Mouse (Mus musculus) frontal cortex, postnatal 10 days (tissue): Measurements from ENCODE around the gene Tnrc18.

Source experiments
- DNase-seq, 2 experiments: peaks; one replicate each; pipeline ENCODE4 v3.0.0; 2022; ENCODE audit warnings: low spot score in 2 of 2, mixed read lengths in 1 of 2

Tnrc18 gene

DNA sequence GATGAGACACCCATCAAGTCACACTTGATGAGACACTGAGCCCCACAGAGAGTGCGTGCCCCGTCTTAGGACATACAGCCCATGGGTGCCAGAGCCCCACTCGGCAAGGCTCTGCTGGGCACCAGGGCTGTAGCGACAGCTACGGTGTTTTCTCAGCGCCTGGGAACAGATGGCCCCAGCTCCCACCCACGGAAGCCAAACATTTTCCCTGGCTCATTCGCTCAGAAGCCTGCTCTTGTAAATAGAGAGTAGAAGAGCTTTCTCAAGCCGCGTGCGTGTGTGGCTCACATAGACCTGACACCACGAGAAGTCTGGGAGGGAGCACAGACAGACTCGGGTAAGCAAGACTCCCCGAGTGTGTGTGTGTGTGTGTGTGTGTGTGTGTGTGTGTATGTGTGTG, 125.2 kb downstream of the Tnrc18 start, which contains the start of gene Slc29a4:
Gene Slc29a4, plus strand, starts transcription at position 265 of the 400 bp plus-strand sequence.
- DNase-seq: peak; percentile 49 to 65

DNA sequence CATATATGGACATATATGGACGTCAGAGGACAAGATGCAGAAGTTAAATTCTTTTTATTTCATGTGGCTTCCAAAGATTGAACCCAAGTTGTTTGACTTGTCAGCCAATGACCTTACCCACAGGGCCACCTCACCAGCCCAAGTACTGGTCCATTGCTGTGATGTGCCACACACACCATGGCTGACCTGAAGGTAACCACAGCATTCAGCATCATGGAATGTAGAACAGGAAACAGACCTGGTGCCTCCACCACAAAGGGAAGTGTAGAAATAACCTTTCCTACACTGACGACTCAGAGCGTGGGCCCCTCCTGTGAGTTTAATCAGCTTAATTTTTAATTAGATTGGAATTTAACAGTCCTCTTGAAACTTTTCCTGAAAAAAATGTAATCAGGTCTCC, 127.1 kb downstream of the Tnrc18 start:
- no peak for DNase-seq

DNA sequence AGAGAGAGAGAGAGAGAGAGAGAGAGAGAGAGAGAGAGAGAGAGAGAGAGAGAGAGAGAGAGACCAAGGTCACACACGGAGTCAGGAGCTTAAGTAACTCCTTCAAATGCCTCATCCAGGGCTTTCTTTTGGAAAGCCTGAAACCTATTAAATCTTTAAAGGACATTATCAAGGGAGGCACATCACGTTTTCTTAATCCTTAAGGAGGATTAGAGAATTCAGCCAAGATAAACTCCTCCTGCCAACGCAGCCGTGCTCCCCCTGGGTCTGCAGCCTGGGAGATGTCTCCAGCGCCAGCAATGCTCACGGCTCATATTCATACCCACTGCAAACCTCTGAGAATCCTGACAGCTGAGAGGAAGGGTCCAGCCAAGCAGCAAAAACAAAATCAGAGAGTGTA, 128.6 kb downstream of the Tnrc18 start:
- no peak for DNase-seq

GRCm38 (mm10) chr5:142682529-142682928, 134.9 kb downstream of the Tnrc18 start:
- no peak for DNase-seq

DNA sequence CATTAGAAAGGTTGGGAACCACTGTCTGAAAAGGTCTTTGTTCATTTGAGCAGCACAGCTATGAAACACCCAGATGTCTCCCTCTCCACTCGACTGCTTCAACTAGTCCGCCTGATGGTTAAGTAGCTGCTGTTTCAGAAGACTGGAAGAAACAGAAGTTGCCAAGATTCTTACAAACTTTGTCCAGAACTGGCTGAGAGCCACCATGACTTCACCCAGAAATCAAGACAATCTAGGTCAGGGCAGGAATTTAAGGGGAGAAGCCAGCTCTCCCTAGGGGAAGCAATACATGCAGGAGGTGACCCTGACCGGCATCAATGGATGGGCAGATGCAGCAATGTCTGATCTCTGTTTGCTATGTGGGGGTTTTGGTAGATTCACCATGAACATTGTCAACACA, 135.6 kb downstream of the Tnrc18 start:
- no peak for DNase-seq

DNA sequence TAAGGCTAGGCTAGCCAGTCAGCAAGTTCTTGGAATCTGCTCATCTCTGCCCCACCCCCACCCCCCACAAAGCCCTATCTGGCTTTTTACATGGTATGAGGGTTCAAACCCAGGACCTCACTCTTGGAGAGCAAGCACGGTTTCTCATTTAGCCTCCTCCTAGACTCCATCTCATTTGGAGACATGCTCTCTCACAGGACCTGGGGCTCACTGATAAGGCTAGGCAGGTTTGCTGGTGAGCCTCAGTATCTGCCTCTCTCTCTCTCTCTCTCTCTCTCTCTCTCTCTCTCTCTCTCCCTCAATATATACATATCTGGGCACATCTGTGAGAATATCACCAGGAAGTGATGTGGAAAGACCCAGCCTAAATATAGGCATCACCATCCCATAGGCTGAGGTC, 138.4 kb downstream of the Tnrc18 start:
- DNase-seq: no peak

GRCm38 (mm10) chr5:142678141-142678571, 139.3 kb downstream of the Tnrc18 start:
- no peak for DNase-seq
